Mouse (Mus musculus) embryonic facial prominence, embryonic 14.5 days (tissue): ENCODE measurements around the gene Psg17. TPM values are rescaled to one million over a fixed set of nuclear protein-coding genes. Genes with fewer than 3 reads are reported as not detected.

ENCODE experiments used
- ATAC-seq: fragments of 200-750 bp; cut with Nextera tagmentation; 2 replicates; pipeline ENCODE4 v1.8.0; 2017; ENCODE audit warnings: low read depth, moderate number of reproducible peaks, moderate TSS enrichment
- DNase-seq: peaks from one replicate; pipeline ENCODE4 v3.0.0-alpha.2; 2015; ENCODE audit warnings: low spot score
- H3K27ac ChIP-seq: fragments of 300-500 bp; sonication (generic); replicated peaks from 2 replicates; pipeline ENCODE4 v1.5.1; 2014; ENCODE audit warnings: low read depth, mild to moderate bottlenecking, low read length, moderate library complexity
- H3K27me3 ChIP-seq: fragments of 300-500 bp; sonication (generic); replicated peaks from 2 replicates; pipeline ENCODE4 v1.6.1; 2014; ENCODE audit warnings: low read length; ENCODE audit not compliant: control insufficient read depth, insufficient read depth
- H3K36me3 ChIP-seq: fragments of 300-500 bp; sonication (generic); 2 replicates; pipeline ENCODE4 v1.6.1; 2014; ENCODE audit warnings: low read length, mixed read lengths; ENCODE audit not compliant: control insufficient read depth, insufficient read depth
- H3K4me1 ChIP-seq: fragments of 300-500 bp; sonication (generic); 2 replicates; pipeline ENCODE4 v1.6.1; 2014; ENCODE audit warnings: antibody characterized with exemption, low read length; ENCODE audit not compliant: control insufficient read depth, insufficient read depth
- H3K4me2 ChIP-seq: fragments of 300-500 bp; sonication (generic); 2 replicates; pipeline ENCODE4 v1.6.1; 2014; ENCODE audit warnings: low read depth, mild to moderate bottlenecking, low read length, moderate library complexity, mixed read lengths
- H3K4me3 ChIP-seq: fragments of 300-500 bp; sonication (generic); 2 replicates; pipeline ENCODE4 v1.5.1; 2014; ENCODE audit warnings: low read depth, mild to moderate bottlenecking, low read length
- H3K9ac ChIP-seq: fragments of 300-500 bp; sonication (generic); 2 replicates; pipeline ENCODE4 v1.6.1; 2014; ENCODE audit warnings: low read depth, mild to moderate bottlenecking, low read length, moderate library complexity, mixed read lengths
- H3K9me3 ChIP-seq: fragments of 300-500 bp; sonication (generic); 2 replicates; pipeline ENCODE4 v1.6.1; 2016; ENCODE audit warnings: low read length; ENCODE audit not compliant: control insufficient read depth
- WGBS: fragments of 180-500 bp; shearing (Covaris S2); extraction: QIAGEN DNeasy Blood & Tissue Kit; methylation state at CpG from one replicate; pipeline ENCODE4 v1.1.7; 2014; 5-methylcytosine and 5-hydroxymethylcytosine counted together
- polyA plus RNA-seq: library from polyadenylated mRNA; unstranded; fragments of >200 nt; fragmentation: Nextera tagmentation; extraction: Ambion mirVana; gene quantifications from 2 replicates; pipeline ENCODE4 v1.2.1, GENCODE M21; 2014

The Psg17 gene
- polyA plus RNA-seq, 1 experiment from 2014 or later: 0.10 TPM

DNA sequence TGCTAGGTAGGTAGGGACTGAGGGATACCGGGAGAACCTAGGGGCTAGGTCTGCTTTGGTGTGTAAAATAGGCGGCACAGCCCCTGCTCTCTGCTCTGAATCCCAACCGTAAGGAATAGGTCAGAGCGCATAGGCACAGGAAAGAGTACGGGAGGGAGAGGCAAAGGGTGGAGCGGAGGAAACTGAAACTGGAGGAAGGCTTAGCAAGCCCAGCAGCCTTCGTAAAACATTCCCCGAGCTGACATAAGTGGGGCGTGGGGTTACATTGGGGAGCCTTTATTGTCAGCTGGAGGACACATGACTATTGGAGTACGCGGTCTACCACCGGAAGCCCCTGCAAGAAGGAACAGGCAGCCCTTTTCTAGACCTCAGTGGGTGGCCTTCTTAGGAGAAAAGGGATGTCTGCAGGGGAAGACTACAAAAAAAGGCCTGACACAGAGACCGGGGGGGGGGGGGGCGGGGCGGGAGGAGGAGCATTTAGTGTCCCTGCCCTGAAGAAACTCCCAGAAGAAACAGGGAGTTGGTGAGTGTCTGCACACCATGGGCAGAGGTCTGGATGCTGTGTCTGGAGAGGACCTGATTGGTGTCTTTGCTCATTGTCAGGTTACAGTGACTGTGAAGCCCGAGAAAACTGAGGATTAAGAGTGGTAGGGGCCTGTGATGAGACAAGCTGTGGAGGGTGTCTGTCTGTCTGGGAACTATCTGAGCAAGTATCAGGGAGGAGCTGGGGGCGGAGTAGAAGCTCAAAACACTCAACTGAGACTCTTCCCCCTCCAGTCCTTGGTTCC, 19.2 kb upstream of the Psg17 start:
- H3K27ac ChIP-seq: peak overlapping the region; percentile 86
- H3K9ac ChIP-seq: peak overlapping the region; percentile 55
- ATAC-seq (peak; percentile 90), DNase-seq (peak; percentile 87)
- no peaks in the 10 kb centered on the region for H3K27me3 ChIP-seq
- H3K9me3 ChIP-seq: no peaks in the 10 kb centered on the region
- WGBS: 4% methylated on average over 14 of the region's 17 CpGs
- H3K36me3 ChIP-seq: no peaks in the 10 kb centered on the region
- no peaks in the 10 kb centered on the region for H3K4me1 ChIP-seq
- H3K4me3 ChIP-seq: peak overlapping the region; percentile 35
- H3K4me2 ChIP-seq: peak overlapping the region; percentile 60

DNA sequence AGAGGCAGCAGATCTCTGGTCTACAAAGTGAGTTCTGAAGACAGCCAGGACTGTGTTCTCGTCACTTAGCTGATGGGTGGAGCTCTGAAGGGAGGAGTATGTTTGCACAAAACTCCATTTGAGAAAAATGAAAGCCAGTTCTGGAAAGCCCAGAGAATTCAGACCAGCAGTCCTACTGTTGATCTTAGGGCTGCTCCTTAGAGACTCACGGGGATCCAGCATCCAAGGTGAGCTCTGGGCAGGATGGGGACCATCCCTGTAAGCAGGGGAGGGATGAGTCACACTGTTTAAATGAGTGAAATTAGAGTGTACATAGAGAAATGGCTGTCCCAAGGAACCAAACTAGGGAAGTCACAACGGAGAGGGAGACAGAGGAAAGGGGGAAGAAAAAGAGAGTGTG, 18.5 kb upstream of the Psg17 start, which contains the start of gene Mill2:
Mill2 (plus strand) TSS at position 102 of the 400 bp plus-strand sequence.
- Histone ChIP-seq H3K27me3 (no peaks in the 10 kb centered on the region), H3K4me2 (peak within 1 kb of the TSS; percentile 60), H3K4me1 (no peaks in the 10 kb centered on the region), H3K9me3 (no peaks in the 10 kb centered on the region), H3K36me3 (no peaks in the 10 kb centered on the region), H3K4me3 (peak within 1 kb of the TSS; percentile 35), H3K9ac (peak within 1 kb of the TSS; percentile 55), H3K27ac (peak within 1 kb of the TSS; percentile 86)
- ATAC-seq: 0 out of 2 replicates have a peak, but pooled peaks have one; percentile 7
- DNase-seq: peak; percentile 16
- 10% methylated on average over 3 of the region's 3 CpGs for WGBS

GRCm38 (mm10) chr7:18832298-18832697, 10.9 kb upstream of the Psg17 start:
- ATAC-seq (no peak), DNase-seq (no peak)
- H3K4me2 ChIP-seq: no peak overlapping the region

DNA sequence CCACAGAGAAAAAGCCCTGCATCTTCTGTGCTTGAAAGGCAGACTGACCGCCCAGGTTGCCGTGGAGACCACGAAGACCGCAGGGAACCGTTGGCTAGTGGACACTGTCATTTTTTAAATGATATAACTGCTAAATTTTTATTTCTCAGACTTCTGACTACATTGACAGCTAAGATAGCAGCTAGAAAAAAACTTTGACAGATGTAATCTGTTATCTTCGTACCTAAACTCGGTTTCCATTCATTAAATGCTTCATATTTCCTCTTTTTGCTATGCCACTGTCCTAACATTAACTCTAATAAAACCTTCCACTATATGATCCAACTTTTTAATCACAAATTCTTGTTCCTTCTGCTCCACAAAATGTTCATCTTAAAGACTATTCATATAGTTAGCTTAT, 8.1 kb upstream of the Psg17 start:
- DNase-seq: no peak
- 87% methylated on average over 7 of the region's 7 CpGs for whole genome bisulfite sequencing
- Histone ChIP-seq H3K27me3 (no peaks in the 10 kb centered on the region), H3K4me3 (no peak overlapping the region), H3K9ac (no peak overlapping the region), H3K36me3 (no peaks in the 10 kb centered on the region), H3K4me2 (no peak overlapping the region), H3K9me3 (no peaks in the 10 kb centered on the region), H3K4me1 (no peaks in the 10 kb centered on the region), H3K27ac (no peak overlapping the region)
- no peak for ATAC-seq

More at GRCm38 (mm10) chr7:18832298-18832697, 10.9 kb upstream of the Psg17 start:
- Histone ChIP-seq H3K4me1 (no peaks in the 10 kb centered on the region), H3K9ac (no peak overlapping the region), H3K36me3 (no peaks in the 10 kb centered on the region), H3K27me3 (no peaks in the 10 kb centered on the region), H3K9me3 (no peaks in the 10 kb centered on the region), H3K4me3 (no peak overlapping the region), H3K27ac (no peak overlapping the region)
- 43% methylated on average over 13 of the region's 13 CpGs for WGBS

- Histone ChIP-seq H3K9ac (no peak overlapping the region), H3K27me3 (no peaks in the 10 kb centered on the region), H3K4me3 (no peak overlapping the region), H3K36me3 (no peaks in the 10 kb centered on the region), H3K9me3 (no peaks in the 10 kb centered on the region), H3K4me1 (no peaks in the 10 kb centered on the region), H3K4me2 (no peak overlapping the region), H3K27ac (no peak overlapping the region)
- 56% methylated on average over 9 of the region's 9 CpGs for WGBS
- no peak for ATAC-seq
- DNase-seq: peak; percentile 14
These were observed 7.2 kb upstream of the Psg17 start for GRCm38 (mm10) chr7:18828592-18828991.

DNA sequence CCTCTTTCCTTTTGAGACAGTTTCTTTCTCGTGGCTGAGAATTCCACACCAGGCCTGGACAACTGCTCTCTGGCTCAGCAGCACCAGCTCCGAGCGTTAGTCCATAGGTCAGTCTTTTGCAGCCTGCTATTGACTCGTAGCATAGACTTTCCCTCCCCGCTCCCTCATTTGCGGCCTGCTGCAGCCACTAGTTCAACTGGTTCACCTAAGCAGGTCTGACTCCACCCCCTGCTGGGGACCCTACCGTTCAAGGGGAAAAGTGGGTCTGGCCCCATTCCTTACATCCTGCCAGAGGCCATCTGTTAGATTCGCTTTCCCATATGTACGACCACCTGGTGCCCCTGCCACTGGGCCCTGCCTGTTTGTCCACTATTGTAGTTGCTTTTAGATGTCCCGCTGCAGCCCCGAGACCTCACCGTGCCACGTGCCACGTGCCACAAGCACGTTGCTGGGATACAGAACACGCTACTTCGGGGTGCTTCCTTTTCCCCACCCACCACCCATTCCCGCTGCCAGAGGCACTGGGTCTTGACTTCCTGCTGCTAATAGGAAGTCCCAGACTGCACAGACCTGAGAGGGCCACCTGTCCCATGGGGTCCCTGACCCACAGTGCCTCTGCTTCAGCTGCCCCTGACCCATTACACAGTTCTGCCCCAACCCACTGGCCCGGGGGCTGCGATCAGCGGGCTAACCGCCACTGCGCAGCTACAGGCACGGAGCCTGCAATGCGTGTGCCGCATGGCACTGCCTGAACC, 6.6 kb upstream of the Psg17 start:
- Histone ChIP-seq H3K9me3 (no peaks in the 10 kb centered on the region), H3K4me2 (no peak overlapping the region), H3K27me3 (no peaks in the 10 kb centered on the region), H3K4me1 (no peaks in the 10 kb centered on the region), H3K36me3 (no peaks in the 10 kb centered on the region), H3K9ac (no peak overlapping the region), H3K4me3 (no peak overlapping the region), H3K27ac (no peak overlapping the region)
- no peak for DNase-seq
- ATAC-seq: no peak
- 67% methylated on average over 26 of the region's 26 CpGs for WGBS

DNA sequence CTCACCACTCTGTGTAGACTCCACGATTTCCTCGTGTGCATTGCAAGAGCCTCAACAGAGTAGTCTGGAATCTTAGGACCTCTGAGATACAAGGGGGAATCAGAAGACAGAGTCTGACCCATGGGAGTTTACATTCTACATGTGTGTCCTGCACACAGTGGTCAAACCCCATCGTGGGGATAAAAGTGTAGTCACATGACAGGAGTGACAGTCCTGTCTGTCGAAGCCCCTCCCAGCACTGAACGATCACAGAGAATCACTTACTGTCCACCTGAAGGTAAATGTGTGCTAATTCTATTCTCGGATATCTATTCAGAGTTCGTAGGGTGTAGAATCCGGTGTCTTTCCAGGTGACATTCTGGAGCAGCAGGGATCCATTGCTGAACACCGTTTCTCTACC, 3.1 kb downstream of the Psg17 start:
- ATAC-seq (no peak), DNase-seq (no peak)
- no peak overlapping the region for H3K4me2 ChIP-seq
- WGBS: 81% methylated on average over 9 of the region's 9 CpGs
- no peak overlapping the region for H3K4me3 ChIP-seq
- H3K4me1 ChIP-seq: no peaks in the 10 kb centered on the region
- H3K9ac ChIP-seq: no peak overlapping the region
- H3K27me3 ChIP-seq: no peaks in the 10 kb centered on the region
- H3K9me3 ChIP-seq: no peaks in the 10 kb centered on the region
- H3K36me3 ChIP-seq: no peaks in the 10 kb centered on the region
- no peak overlapping the region for H3K27ac ChIP-seq

- Histone ChIP-seq H3K9ac (no peak overlapping the region), H3K4me2 (no peak overlapping the region), H3K9me3 (no peaks in the 10 kb centered on the region), H3K4me1 (no peaks in the 10 kb centered on the region), H3K27ac (no peak overlapping the region), H3K4me3 (no peak overlapping the region), H3K36me3 (no peaks in the 10 kb centered on the region), H3K27me3 (no peaks in the 10 kb centered on the region)
- DNase-seq (no peak), ATAC-seq (no peak)
These were observed 17.9 kb downstream of the Psg17 start for GRCm38 (mm10) chr7:18803526-18803925.
